Mouse (Mus musculus): Measurements from ENCODE around the gene Slc9a9.

DNA sequence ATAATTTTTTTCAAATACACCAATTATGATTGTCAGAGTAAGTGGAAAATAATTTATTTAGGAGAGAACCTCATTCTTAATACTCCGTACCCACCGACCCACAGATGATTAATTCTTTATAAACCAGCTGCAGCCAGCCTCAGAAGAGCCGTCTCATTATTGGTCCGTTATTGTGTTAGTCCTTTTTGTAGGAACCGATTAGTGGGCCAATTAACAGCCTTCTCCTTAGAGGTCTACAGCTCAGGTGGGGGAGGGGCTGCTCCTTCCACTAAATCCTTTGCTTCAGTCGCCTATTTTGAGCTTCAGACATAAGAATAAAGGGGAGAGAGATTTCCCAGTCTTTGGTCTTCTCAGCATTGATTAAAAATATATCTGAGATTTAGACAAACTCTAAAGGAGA, 98.4 kb downstream of the Slc9a9 start:
- no peak for TF ChIP-seq CTCF (IDR thresholded peaks at IDR 0.05; ENCODE audit: extremely low read depth, insufficient read depth, low read length)
- no peak for TF ChIP-seq POLR2A (IDR thresholded peaks at IDR 0.05; ENCODE audit: extremely low read depth, insufficient read depth, low read length)
